Mouse (Mus musculus): ENCODE measurements around the gene Stambp. TPM values are rescaled to one million over a fixed set of nuclear protein-coding genes. Genes with fewer than 3 reads are reported as not detected.
"Not testable (repeated sequence)": the region's sequence is repeated elsewhere in the genome, so short reads cannot be mapped to it uniquely, and the experiment has no call there.

Stambp gene
- polyA plus RNA-seq, 1 experiment from 2014 or later = 18.4 TPM

DNA sequence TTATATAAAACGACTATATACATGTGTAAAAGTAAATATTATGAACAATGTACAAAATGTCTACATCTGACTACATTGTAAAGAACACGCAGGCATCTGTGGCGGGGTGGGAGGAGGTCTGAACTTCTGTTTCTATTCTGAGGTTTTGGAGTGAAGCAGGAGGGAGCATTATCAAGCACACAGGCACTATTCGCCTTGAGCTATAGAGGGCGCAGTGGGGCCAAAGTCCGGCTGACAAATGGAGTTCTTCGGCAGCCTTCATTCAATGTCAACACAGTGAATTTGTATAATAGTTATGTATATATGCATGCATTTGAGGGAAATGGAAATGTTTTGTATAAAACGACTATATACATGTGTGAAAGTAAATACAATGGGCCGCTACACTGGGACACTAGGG is 26.1 kb upstream of the Stambp start:
- Histone ChIP-seq H3K27me3 (ENCODE audit: control insufficient read depth, insufficient read depth, low read length) (no peaks in the 10 kb centered on the region), H3K4me1 (ENCODE audit: control insufficient read depth, insufficient read depth, low read length) (no peaks in the 10 kb centered on the region), H3K36me3 (ENCODE audit: control insufficient read depth, insufficient read depth, low read length) (no peaks in the 10 kb centered on the region), H3K9me3 (ENCODE audit: control insufficient read depth, low read length) (no peaks in the 10 kb centered on the region), H3K9ac (ENCODE audit: low read length) (no peak overlapping the region; the same call in 1 of the 2 replicates), H3K4me3 (ENCODE audit: low read depth, low read length) (peak overlapping the region; percentile 21; the same call in 1 of the 2 replicates), H3K27ac (replicated peaks; ENCODE audit: low read depth, low read length) (no peak overlapping the region), H3K4me2 (ENCODE audit: low read depth, severe bottlenecking) (peak overlapping the region; percentile 34)
- 12% methylated on average over 9 of the region's 9 CpGs for WGBS
- DNase-seq (ENCODE audit: low spot score) = peak; percentile 78
- ATAC-seq (ENCODE audit: insufficient number of reproducible peaks, low FRiP score, low TSS enrichment, low read depth) = no peak

DNA sequence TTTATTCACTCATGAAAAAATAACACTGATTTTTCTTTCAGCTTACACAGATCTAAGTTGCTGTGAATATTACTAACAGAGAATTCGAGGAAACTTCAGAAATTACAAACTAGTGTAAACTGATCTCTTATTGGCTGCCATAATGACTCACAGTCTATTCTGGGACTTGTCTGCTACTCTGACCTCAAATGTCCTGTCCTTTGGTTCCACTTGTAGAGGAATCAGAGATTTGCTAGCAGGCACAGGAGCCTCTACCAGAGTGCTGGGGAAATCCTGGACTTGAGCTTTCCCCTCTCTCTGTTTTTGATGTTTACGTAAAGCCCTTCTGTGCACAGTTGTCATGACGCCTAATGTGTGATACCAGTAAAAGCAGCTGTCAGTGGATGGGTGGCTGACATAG is 25.5 kb upstream of the Stambp start:
- WGBS = 67% methylated on average over 3 of the region's 3 CpGs
- Histone ChIP-seq H3K9me3 (ENCODE audit: control insufficient read depth, low read length) (no peaks in the 10 kb centered on the region), H3K4me3 (ENCODE audit: low read depth, low read length) (no peak overlapping the region), H3K4me2 (ENCODE audit: low read depth, severe bottlenecking) (no peak overlapping the region), H3K27ac (replicated peaks; ENCODE audit: low read depth, low read length) (no peak overlapping the region), H3K4me1 (ENCODE audit: control insufficient read depth, insufficient read depth, low read length) (no peaks in the 10 kb centered on the region), H3K36me3 (ENCODE audit: control insufficient read depth, insufficient read depth, low read length) (no peaks in the 10 kb centered on the region), H3K27me3 (ENCODE audit: control insufficient read depth, insufficient read depth, low read length) (no peaks in the 10 kb centered on the region), H3K9ac (ENCODE audit: low read length) (no peak overlapping the region)
- DNase-seq (ENCODE audit: low spot score) (no peak), ATAC-seq (ENCODE audit: insufficient number of reproducible peaks, low FRiP score, low TSS enrichment, low read depth) (no peak)

DNA sequence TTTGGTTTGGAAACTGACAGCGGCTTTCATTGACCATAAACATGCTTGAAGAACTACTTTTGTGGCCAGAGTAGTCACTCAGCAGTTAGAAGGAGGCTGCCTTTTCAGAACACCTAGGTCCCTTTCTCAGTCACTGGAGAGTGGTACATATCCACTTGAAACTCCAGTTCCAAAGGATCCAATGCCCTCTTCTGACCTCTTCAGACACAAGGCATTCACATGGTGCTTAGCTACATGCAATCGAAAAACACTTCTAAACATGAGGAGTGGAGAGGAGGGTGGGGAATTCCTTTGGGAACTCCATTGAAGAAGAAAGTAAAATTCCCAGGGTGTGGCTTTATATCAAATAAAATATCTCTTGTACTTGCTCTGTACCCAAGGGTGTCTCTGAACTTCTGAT is 22.5 kb upstream of the Stambp start:
- DNase-seq (ENCODE audit: low spot score) = no peak
- no peaks in the 10 kb centered on the region for H3K27me3 ChIP-seq (ENCODE audit: control insufficient read depth, insufficient read depth, low read length)
- no peaks in the 10 kb centered on the region for H3K36me3 ChIP-seq (ENCODE audit: control insufficient read depth, insufficient read depth, low read length)
- H3K4me3 ChIP-seq (ENCODE audit: low read depth, low read length) = no peak overlapping the region
- WGBS = 87% methylated on average over 2 of the region's 2 CpGs
- no peak overlapping the region for H3K9ac ChIP-seq (ENCODE audit: low read length)
- no peaks in the 10 kb centered on the region for H3K4me1 ChIP-seq (ENCODE audit: control insufficient read depth, insufficient read depth, low read length)
- H3K9me3 ChIP-seq (ENCODE audit: control insufficient read depth, low read length) = no peaks in the 10 kb centered on the region
- H3K27ac ChIP-seq (replicated peaks; ENCODE audit: low read depth, low read length) = no peak overlapping the region
- no peak for ATAC-seq (ENCODE audit: insufficient number of reproducible peaks, low FRiP score, low TSS enrichment, low read depth)
- H3K4me2 ChIP-seq (ENCODE audit: low read depth, severe bottlenecking) = no peak overlapping the region

DNA sequence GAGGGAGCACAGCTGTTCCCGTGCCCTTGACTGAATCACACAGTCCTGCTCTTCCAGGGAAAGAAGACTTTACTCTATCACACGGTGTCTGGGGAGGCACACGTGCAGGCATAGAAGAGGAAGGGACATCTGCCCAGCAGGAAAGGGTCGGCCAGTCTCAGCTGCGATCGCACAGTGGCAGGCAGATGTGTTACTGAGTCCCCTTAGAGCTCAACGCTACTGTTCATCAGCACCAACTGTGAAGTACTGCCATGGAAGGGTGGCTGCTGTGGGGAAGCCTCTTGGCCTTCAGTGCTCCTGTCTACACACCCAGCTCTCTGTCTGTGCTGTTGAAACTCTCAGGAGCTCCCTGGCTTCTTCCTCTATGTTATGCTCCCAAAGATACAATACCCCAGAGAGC is 21.4 kb upstream of the Stambp start:
- Histone ChIP-seq H3K9me3 (ENCODE audit: control insufficient read depth, low read length) (no peaks in the 10 kb centered on the region), H3K4me1 (ENCODE audit: control insufficient read depth, insufficient read depth, low read length) (no peaks in the 10 kb centered on the region), H3K36me3 (ENCODE audit: control insufficient read depth, insufficient read depth, low read length) (no peaks in the 10 kb centered on the region), H3K27me3 (ENCODE audit: control insufficient read depth, insufficient read depth, low read length) (no peaks in the 10 kb centered on the region), H3K9ac (ENCODE audit: low read length) (no peak overlapping the region), H3K27ac (replicated peaks; ENCODE audit: low read depth, low read length) (no peak overlapping the region), H3K4me3 (ENCODE audit: low read depth, low read length) (no peak overlapping the region), H3K4me2 (ENCODE audit: low read depth, severe bottlenecking) (no peak overlapping the region)
- DNase-seq (ENCODE audit: low spot score) (no peak), ATAC-seq (ENCODE audit: insufficient number of reproducible peaks, low FRiP score, low TSS enrichment, low read depth) (no peak)
- 78% methylated on average over 7 of the region's 7 CpGs for WGBS

DNA sequence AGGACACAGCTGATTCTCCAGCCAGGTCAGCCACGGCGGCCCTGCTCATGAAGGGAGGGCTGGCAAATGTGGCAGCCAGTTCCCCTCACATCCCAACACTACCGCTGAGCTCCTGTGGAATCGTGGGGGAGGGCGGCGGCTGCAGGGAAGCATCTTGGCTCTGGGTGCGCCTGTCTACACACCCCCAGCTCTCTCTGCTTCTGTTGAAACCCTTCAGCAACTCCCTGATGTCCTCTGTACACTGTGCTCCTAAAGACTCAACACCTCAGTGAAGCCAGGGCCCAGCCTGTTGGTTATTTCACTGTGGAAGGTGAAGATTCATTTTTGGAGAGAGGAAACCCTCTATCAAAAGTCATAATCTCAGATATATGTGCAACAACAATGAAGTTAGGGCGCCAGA is 19.5 kb upstream of the Stambp start:
- no peaks in the 10 kb centered on the region for H3K36me3 ChIP-seq (ENCODE audit: control insufficient read depth, insufficient read depth, low read length)
- H3K4me3 ChIP-seq (ENCODE audit: low read depth, low read length) = no peak overlapping the region
- no peaks in the 10 kb centered on the region for H3K27me3 ChIP-seq (ENCODE audit: control insufficient read depth, insufficient read depth, low read length)
- no peak overlapping the region for H3K4me2 ChIP-seq (ENCODE audit: low read depth, severe bottlenecking)
- no peaks in the 10 kb centered on the region for H3K4me1 ChIP-seq (ENCODE audit: control insufficient read depth, insufficient read depth, low read length)
- no peak overlapping the region for H3K27ac ChIP-seq (replicated peaks; ENCODE audit: low read depth, low read length)
- 79% methylated on average over 8 of the region's 8 CpGs for WGBS
- no peaks in the 10 kb centered on the region for H3K9me3 ChIP-seq (ENCODE audit: control insufficient read depth, low read length)
- no peak overlapping the region for H3K9ac ChIP-seq (ENCODE audit: low read length)
- DNase-seq (ENCODE audit: low spot score) = no peak
- ATAC-seq (ENCODE audit: insufficient number of reproducible peaks, low FRiP score, low TSS enrichment, low read depth) = no peak

DNA sequence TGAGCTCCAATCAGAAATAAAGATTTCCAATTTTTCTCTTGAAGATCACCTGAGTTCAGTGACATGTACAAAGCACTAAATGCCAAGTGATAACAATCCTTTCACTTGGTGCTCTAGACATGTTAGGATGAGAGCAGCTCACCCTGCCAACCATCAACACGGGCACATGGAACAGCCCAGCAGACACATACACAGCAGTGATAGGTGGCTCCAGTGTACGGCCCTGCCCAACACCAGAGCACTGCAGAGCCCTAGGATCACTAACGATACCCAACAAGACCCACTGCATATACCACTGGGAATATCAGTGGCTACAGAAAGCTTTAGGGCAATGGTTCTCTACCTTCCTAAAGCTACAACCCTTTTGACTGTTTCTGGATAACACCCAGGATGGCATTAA is 17.8 kb upstream of the Stambp start:
- no peak for ATAC-seq (ENCODE audit: insufficient number of reproducible peaks, low FRiP score, low TSS enrichment, low read depth)
- Histone ChIP-seq H3K27me3 (ENCODE audit: control insufficient read depth, insufficient read depth, low read length) (no peaks in the 10 kb centered on the region), H3K9me3 (ENCODE audit: control insufficient read depth, low read length) (no peaks in the 10 kb centered on the region), H3K4me3 (ENCODE audit: low read depth, low read length) (no peak overlapping the region), H3K4me1 (ENCODE audit: control insufficient read depth, insufficient read depth, low read length) (no peaks in the 10 kb centered on the region), H3K36me3 (ENCODE audit: control insufficient read depth, insufficient read depth, low read length) (no peaks in the 10 kb centered on the region), H3K27ac (replicated peaks; ENCODE audit: low read depth, low read length) (no peak overlapping the region), H3K4me2 (ENCODE audit: low read depth, severe bottlenecking) (no peak overlapping the region), H3K9ac (ENCODE audit: low read length) (no peak overlapping the region)
- WGBS = 84% methylated on average over 3 of the region's 3 CpGs
- DNase-seq (ENCODE audit: low spot score) = no peak

DNA sequence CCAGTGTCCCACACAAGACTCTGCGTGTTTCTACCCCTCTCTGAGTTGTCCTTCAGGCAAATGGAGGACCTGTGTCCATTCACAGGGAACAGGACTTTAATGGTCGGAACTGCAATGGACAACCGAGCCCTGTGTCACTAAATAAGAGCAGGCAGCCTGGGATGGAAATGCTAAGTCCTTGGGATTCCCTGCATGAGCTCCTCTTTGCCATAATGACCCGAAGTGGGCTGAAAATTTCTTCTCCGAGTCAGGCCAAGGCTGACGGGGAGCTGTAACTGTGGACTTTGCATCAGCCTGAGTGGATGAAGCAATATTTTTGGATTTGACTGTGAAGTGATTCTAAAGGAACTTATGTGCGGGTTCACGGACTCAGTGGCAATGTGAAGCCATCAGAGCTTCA is 14.7 kb upstream of the Stambp start:
- not testable (repeated sequence) for H3K4me2 ChIP-seq (ENCODE audit: low read depth, severe bottlenecking); H3K36me3 ChIP-seq (ENCODE audit: control insufficient read depth, insufficient read depth, low read length); H3K4me1 ChIP-seq (ENCODE audit: control insufficient read depth, insufficient read depth, low read length); H3K9ac ChIP-seq (ENCODE audit: low read length); ATAC-seq (ENCODE audit: insufficient number of reproducible peaks, low FRiP score, low TSS enrichment, low read depth); H3K27me3 ChIP-seq (ENCODE audit: control insufficient read depth, insufficient read depth, low read length); H3K4me3 ChIP-seq (ENCODE audit: low read depth, low read length); H3K27ac ChIP-seq (replicated peaks; ENCODE audit: low read depth, low read length); DNase-seq (ENCODE audit: low spot score); H3K9me3 ChIP-seq (ENCODE audit: control insufficient read depth, low read length)
- 88% methylated on average over 8 of the region's 8 CpGs for WGBS

DNA sequence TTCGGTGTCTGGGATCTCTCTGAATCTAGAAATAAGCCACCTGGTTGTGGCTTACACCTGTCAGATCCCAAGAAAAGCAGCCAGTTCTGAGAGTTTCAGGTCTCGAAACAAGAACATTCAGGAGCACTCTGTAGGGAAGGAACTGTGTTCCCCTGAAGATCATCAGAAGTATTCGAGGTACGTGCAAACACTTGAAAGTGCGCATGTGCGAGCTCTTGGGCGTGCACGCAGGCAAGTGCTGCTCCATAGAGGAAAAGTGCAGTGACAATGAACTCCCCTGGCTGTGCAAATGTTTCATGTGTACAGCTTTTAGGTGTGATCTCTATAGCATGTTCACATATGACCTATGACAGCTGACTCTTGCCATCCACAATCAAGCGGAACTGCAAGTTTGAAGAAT is 12.8 kb upstream of the Stambp start:
- not testable (repeated sequence) for H3K9me3 ChIP-seq (ENCODE audit: control insufficient read depth, low read length); H3K4me1 ChIP-seq (ENCODE audit: control insufficient read depth, insufficient read depth, low read length); ATAC-seq (ENCODE audit: insufficient number of reproducible peaks, low FRiP score, low TSS enrichment, low read depth); H3K27me3 ChIP-seq (ENCODE audit: control insufficient read depth, insufficient read depth, low read length); H3K4me2 ChIP-seq (ENCODE audit: low read depth, severe bottlenecking); H3K4me3 ChIP-seq (ENCODE audit: low read depth, low read length); H3K9ac ChIP-seq (ENCODE audit: low read length); H3K27ac ChIP-seq (replicated peaks; ENCODE audit: low read depth, low read length); H3K36me3 ChIP-seq (ENCODE audit: control insufficient read depth, insufficient read depth, low read length); DNase-seq (ENCODE audit: low spot score)
- 92% methylated on average over 9 of the region's 9 CpGs for WGBS

DNA sequence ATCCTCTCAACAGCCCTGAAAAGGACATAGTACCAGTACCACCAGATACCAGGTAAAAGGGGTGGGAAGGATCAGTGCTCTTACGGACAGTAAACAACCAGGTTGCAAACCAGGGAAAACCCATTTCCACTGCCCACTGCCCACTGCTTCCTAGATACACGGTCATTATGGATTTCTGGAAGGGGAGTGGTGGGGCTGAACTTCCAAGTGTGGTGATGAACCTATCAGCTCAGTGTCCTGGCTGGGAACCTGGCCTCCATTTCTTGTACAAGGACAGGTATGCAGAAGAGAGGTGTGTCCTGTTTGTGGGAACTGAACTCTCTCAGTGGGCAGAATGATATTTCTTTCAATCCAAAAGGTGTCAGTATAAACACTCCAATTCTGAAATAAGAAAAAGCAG is 11.1 kb upstream of the Stambp start:
- ATAC-seq (ENCODE audit: insufficient number of reproducible peaks, low FRiP score, low TSS enrichment, low read depth) (no peak), DNase-seq (ENCODE audit: low spot score) (no peak)
- WGBS = 73% methylated on average over 2 of the region's 2 CpGs
- H3K9ac ChIP-seq (ENCODE audit: low read length) = no peak overlapping the region
- no peak overlapping the region for H3K27ac ChIP-seq (replicated peaks; ENCODE audit: low read depth, low read length)
- H3K27me3 ChIP-seq (ENCODE audit: control insufficient read depth, insufficient read depth, low read length) = no peaks in the 10 kb centered on the region
- H3K4me2 ChIP-seq (ENCODE audit: low read depth, severe bottlenecking) = no peak overlapping the region
- no peak overlapping the region for H3K4me3 ChIP-seq (ENCODE audit: low read depth, low read length)
- no peaks in the 10 kb centered on the region for H3K36me3 ChIP-seq (ENCODE audit: control insufficient read depth, insufficient read depth, low read length)
- no peaks in the 10 kb centered on the region for H3K4me1 ChIP-seq (ENCODE audit: control insufficient read depth, insufficient read depth, low read length)
- no peaks in the 10 kb centered on the region for H3K9me3 ChIP-seq (ENCODE audit: control insufficient read depth, low read length)
